Mouse (Mus musculus) limb, embryonic 12.5 days (tissue): ENCODE measurements around the gene Gm20388. TPM values are rescaled to one million over a fixed set of nuclear protein-coding genes. Genes with fewer than 3 reads are reported as not detected.

Experiments
- ATAC-seq: fragments of 200-750 bp; cut with Nextera tagmentation; 2 replicates; pipeline ENCODE4 v1.8.0; 2017; ENCODE audit warnings: low read depth, moderate TSS enrichment; ENCODE audit not compliant: insufficient number of reproducible peaks, insufficient read depth, low FRiP score, low TSS enrichment
- H3K27ac ChIP-seq: fragments of 300-500 bp; sonication (generic); 2 replicates; pipeline ENCODE4 v1.5.1; 2016; ENCODE audit warnings: mild to moderate bottlenecking, moderate library complexity
- H3K27me3 ChIP-seq: fragments of 300-500 bp; sonication (generic); 2 replicates; pipeline ENCODE4 v1.6.1; 2016; ENCODE audit warnings: mild to moderate bottlenecking, moderate library complexity
- H3K36me3 ChIP-seq: fragments of 300-500 bp; sonication (generic); 2 replicates; pipeline ENCODE4 v1.6.1; 2016; ENCODE audit warnings: mild to moderate bottlenecking, moderate library complexity
- H3K4me1 ChIP-seq: fragments of 300-500 bp; sonication (generic); replicated peaks from 2 replicates; pipeline ENCODE4 v1.6.1; 2016
- H3K4me2 ChIP-seq: fragments of 300-500 bp; sonication (generic); 2 replicates; pipeline ENCODE4 v1.6.1; 2016; ENCODE audit warnings: mild to moderate bottlenecking, moderate library complexity
- H3K4me3 ChIP-seq: fragments of 300-500 bp; sonication (generic); replicated peaks from 2 replicates; pipeline ENCODE4 v1.5.1; 2016; ENCODE audit warnings: mild to moderate bottlenecking
- H3K9ac ChIP-seq: fragments of 300-500 bp; sonication (generic); replicated peaks from 2 replicates; pipeline ENCODE4 v1.6.1; 2016; ENCODE audit warnings: mild to moderate bottlenecking, moderate library complexity
- H3K9me3 ChIP-seq: fragments of 300-500 bp; sonication (generic); 2 replicates; pipeline ENCODE4 v1.6.1; 2016; ENCODE audit warnings: mild to moderate bottlenecking, moderate library complexity
- WGBS: fragments of 180-500 bp; shearing (Covaris S2); methylation state at CpG from one replicate; pipeline ENCODE4 v1.1.7; 2016; 5-methylcytosine and 5-hydroxymethylcytosine counted together
- polyA plus RNA-seq: library from polyadenylated mRNA; unstranded; fragments of >200 nt; fragmentation: Nextera tagmentation; extraction: Ambion mirVana; gene quantifications from 2 replicates; pipeline ENCODE4 v1.2.1, GENCODE M21; 2016

Gene Gm20388
- polyA plus RNA-seq, 1 experiment from 2014 or later = not detected

GRCm38 (mm10) chr8:122243310-122243709 is 2332.7 kb downstream of the Gm20388 start:
- no peak overlapping the region for H3K9ac ChIP-seq
- H3K9me3 ChIP-seq = no peaks in the 10 kb centered on the region
- peaks cover 27% of the 10 kb centered on the region for H3K4me1 ChIP-seq
- no peak for ATAC-seq
- no peaks in the 10 kb centered on the region for H3K36me3 ChIP-seq
- no peak overlapping the region for H3K4me2 ChIP-seq
- 69% methylated on average over 4 of the region's 4 CpGs for WGBS
- H3K27ac ChIP-seq = no peak overlapping the region
- no peak overlapping the region for H3K4me3 ChIP-seq
- no peaks in the 10 kb centered on the region for H3K27me3 ChIP-seq

- H3K9ac ChIP-seq = no peak overlapping the region
- ATAC-seq = no peak
- peaks cover 24% of the 10 kb centered on the region for H3K4me1 ChIP-seq
- H3K27ac ChIP-seq = no peak overlapping the region
- H3K4me2 ChIP-seq = no peak overlapping the region
- no peaks in the 10 kb centered on the region for H3K27me3 ChIP-seq
- 79% methylated on average over 6 of the region's 6 CpGs for WGBS
- H3K36me3 ChIP-seq = no peaks in the 10 kb centered on the region
- H3K4me3 ChIP-seq = no peak overlapping the region
- H3K9me3 ChIP-seq = no peaks in the 10 kb centered on the region
Observed at GRCm38 (mm10) chr8:122245161-122245560, 2334.5 kb downstream of the Gm20388 start.

- H3K36me3 ChIP-seq = no peaks in the 10 kb centered on the region
- peak; percentile 27 for ATAC-seq
Observed at GRCm38 (mm10) chr8:122246257-122247211, 2335.9 kb downstream of the Gm20388 start.

GRCm38 (mm10) chr8:122251739-122252138 is 2341.1 kb downstream of the Gm20388 start:
- H3K36me3 ChIP-seq = no peaks in the 10 kb centered on the region
- no peak overlapping the region for H3K9ac ChIP-seq
- peaks cover 15% of the 10 kb centered on the region; the same call in 1 of the 2 replicates for H3K27me3 ChIP-seq
- ATAC-seq = no peak
- H3K9me3 ChIP-seq = no peaks in the 10 kb centered on the region
- peaks cover 17% of the 10 kb centered on the region for H3K4me1 ChIP-seq
- H3K4me2 ChIP-seq = no peak overlapping the region
- H3K27ac ChIP-seq = no peak overlapping the region
- WGBS = 88% methylated on average over 1 of the region's 1 CpGs
- H3K4me3 ChIP-seq = no peak overlapping the region

More at GRCm38 (mm10) chr8:122246257-122247211, 2335.9 kb downstream of the Gm20388 start:
- WGBS = 18% methylated on average over 12 of the region's 12 CpGs
- Histone ChIP-seq H3K4me3 (no peak overlapping the region), H3K4me1 (peaks cover 24% of the 10 kb centered on the region), H3K27ac (peak overlapping the region; percentile 85), H3K27me3 (no peaks in the 10 kb centered on the region), H3K9me3 (no peaks in the 10 kb centered on the region), H3K4me2 (peak overlapping the region; percentile 40), H3K9ac (0 out of 2 replicates have a peak overlapping the region, but pooled peaks have one; percentile 18)

- Histone ChIP-seq H3K4me1 (peaks cover 11% of the 10 kb centered on the region), H3K36me3 (no peaks in the 10 kb centered on the region), H3K9ac (no peak overlapping the region), H3K4me3 (no peak overlapping the region), H3K27ac (no peak overlapping the region), H3K4me2 (no peak overlapping the region), H3K27me3 (peaks cover 19% of the 10 kb centered on the region), H3K9me3 (no peaks in the 10 kb centered on the region)
- WGBS = 54% methylated on average over 5 of the region's 5 CpGs
- ATAC-seq = no peak
Observed at GRCm38 (mm10) chr8:122252366-122252765, 2341.7 kb downstream of the Gm20388 start.

- no peak overlapping the region for H3K9ac ChIP-seq
- no peaks in the 10 kb centered on the region for H3K9me3 ChIP-seq
- no peak overlapping the region for H3K27ac ChIP-seq
- ATAC-seq = no peak
- no peak overlapping the region for H3K4me3 ChIP-seq
- no peaks in the 10 kb centered on the region for H3K36me3 ChIP-seq
- peaks cover 10% of the 10 kb centered on the region for H3K4me1 ChIP-seq
- no peak overlapping the region for H3K4me2 ChIP-seq
- H3K27me3 ChIP-seq = peaks cover 47% of the 10 kb centered on the region
- WGBS = 66% methylated on average over 2 of the region's 2 CpGs
Observed at GRCm38 (mm10) chr8:122259351-122259750, 2348.7 kb downstream of the Gm20388 start.

GRCm38 (mm10) chr8:122260755-122261154 is 2350.1 kb downstream of the Gm20388 start:
- 52% methylated on average over 9 of the region's 9 CpGs for WGBS
- H3K36me3 ChIP-seq = no peaks in the 10 kb centered on the region
- H3K4me1 ChIP-seq = peaks cover 8% of the 10 kb centered on the region
- H3K4me3 ChIP-seq = no peak overlapping the region
- H3K4me2 ChIP-seq = no peak overlapping the region
- ATAC-seq = no peak
- peaks cover 41% of the 10 kb centered on the region for H3K27me3 ChIP-seq
- no peaks in the 10 kb centered on the region for H3K9me3 ChIP-seq
- H3K27ac ChIP-seq = no peak overlapping the region
- no peak overlapping the region; the same call in 1 of the 2 replicates for H3K9ac ChIP-seq

GRCm38 (mm10) chr8:122262835-122263234 is 2352.2 kb downstream of the Gm20388 start:
- H3K4me3 ChIP-seq = no peak overlapping the region
- no peak overlapping the region for H3K9ac ChIP-seq
- 59% methylated on average over 16 of the region's 16 CpGs for WGBS
- peaks cover 27% of the 10 kb centered on the region for H3K27me3 ChIP-seq
- no peaks in the 10 kb centered on the region for H3K36me3 ChIP-seq
- H3K9me3 ChIP-seq = no peaks in the 10 kb centered on the region
- H3K27ac ChIP-seq = no peak overlapping the region
- no peak for ATAC-seq
- no peak overlapping the region for H3K4me2 ChIP-seq
- H3K4me1 ChIP-seq = 0 out of 2 replicates have a peak, but pooled peaks cover 3% of the 10 kb centered on the region

DNA sequence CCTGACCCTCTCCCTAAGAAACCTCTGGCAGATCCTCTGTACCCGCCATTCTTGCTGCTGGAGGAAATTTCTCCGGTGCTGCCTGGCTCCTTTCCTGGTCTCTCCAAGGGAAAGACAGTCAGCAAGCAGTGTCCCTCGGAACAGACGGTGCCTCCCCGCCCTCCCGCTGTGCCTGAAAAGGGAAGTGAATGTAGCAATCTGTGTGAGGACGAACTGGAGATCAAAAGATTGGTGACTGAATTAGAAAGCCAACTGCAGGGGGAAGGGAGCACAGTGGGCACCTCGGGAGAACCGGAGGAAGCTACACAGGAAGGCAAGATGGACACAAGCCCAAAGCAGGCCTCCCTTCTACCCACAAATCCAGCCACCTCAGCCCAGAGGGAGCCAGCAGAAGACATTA is 2353.6 kb downstream of the Gm20388 start:
- no peak for ATAC-seq
- H3K4me3 ChIP-seq = no peak overlapping the region
- H3K27me3 ChIP-seq = peaks cover 41% of the 10 kb centered on the region
- H3K9ac ChIP-seq = no peak overlapping the region
- WGBS = 49% methylated on average over 9 of the region's 9 CpGs
- H3K9me3 ChIP-seq = no peaks in the 10 kb centered on the region
- H3K4me1 ChIP-seq = peaks cover 10% of the 10 kb centered on the region
- no peaks in the 10 kb centered on the region for H3K36me3 ChIP-seq
- no peak overlapping the region for H3K27ac ChIP-seq
- H3K4me2 ChIP-seq = no peak overlapping the region

DNA sequence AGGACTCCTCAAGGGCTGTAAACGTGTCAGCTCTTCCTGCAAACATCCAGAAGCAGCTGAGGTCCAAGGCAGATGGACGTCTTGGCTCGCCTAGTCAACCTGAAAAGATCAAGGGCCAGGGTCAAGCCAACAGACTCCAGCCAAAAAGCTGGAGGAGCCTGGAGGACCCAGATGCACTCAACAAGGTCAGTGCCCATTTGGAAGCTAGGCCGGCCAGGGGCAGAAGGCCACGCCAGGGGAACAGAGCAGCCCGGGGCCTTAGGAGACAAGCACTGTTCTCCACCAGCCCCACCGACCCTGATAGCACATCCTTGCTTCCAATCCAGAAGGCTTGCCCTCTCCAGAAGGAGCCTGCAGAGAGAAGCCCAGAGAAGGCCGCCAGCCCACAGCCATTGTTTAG is 2354.9 kb downstream of the Gm20388 start:
- H3K27ac ChIP-seq = no peak overlapping the region
- WGBS = 75% methylated on average over 8 of the region's 8 CpGs
- no peaks in the 10 kb centered on the region for H3K36me3 ChIP-seq
- H3K4me3 ChIP-seq = no peak overlapping the region
- H3K4me2 ChIP-seq = no peak overlapping the region
- no peak for ATAC-seq
- H3K9me3 ChIP-seq = no peaks in the 10 kb centered on the region
- peaks cover 14% of the 10 kb centered on the region for H3K4me1 ChIP-seq
- no peak overlapping the region for H3K9ac ChIP-seq
- peaks cover 52% of the 10 kb centered on the region for H3K27me3 ChIP-seq

- no peak overlapping the region for H3K4me2 ChIP-seq
- 67% methylated on average over 13 of the region's 13 CpGs for WGBS
- no peak for ATAC-seq
- H3K4me1 ChIP-seq = peaks cover 14% of the 10 kb centered on the region
- H3K9me3 ChIP-seq = no peaks in the 10 kb centered on the region
- H3K27me3 ChIP-seq = peaks cover 58% of the 10 kb centered on the region
- H3K4me3 ChIP-seq = no peak overlapping the region
- H3K9ac ChIP-seq = no peak overlapping the region
- no peaks in the 10 kb centered on the region for H3K36me3 ChIP-seq
- no peak overlapping the region for H3K27ac ChIP-seq
Observed at GRCm38 (mm10) chr8:122266867-122267266, 2356.2 kb downstream of the Gm20388 start.
